Comparison of ENCODE assay signal across 8 mouse cellular contexts in the genomic region with DNA sequence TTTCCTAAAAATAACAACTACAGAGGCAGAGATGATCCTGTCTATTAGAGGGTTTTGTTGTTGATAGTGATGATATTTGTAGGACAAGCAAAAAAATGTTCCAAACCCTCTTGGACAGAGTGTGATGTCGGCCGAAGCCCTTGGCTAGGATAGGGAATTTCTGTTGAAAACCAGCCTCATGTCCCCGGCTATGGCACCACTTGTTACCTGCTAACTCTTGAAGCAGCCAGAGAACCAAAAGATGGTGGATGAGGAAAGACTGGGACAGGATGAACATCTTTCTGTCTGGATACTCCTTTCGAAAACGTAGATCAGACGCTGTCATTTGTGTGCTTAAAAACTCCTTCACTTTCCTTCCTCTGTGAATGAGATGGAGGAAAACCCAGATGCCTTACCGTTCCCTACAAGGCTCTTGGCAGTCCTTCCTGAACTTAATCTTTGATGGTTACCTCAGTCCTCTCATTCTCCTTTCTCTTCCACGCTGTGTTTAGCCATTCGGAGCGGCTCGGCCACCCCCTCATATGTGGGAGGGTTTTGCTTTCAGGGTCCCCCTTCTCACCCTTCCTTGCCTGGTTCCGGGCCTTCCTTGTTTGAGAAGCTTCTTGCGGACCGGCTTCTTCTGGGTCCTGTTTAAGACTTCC. TPM values are rescaled to one million over a fixed set of nuclear protein-coding genes. Genes with fewer than 3 reads are reported as not detected.
A peak's percentile ranks its signal among the peaks of the same experiment; 100 is the strongest.
DNase-seq lines count a peak whose midpoint lies in the region; ATAC-seq and TF ChIP-seq lines count a peak whose summit lies in the region.

No protein-coding gene starts in this region.

- peak overlapping the region; percentile 82 for H3K4me2 ChIP-seq in lung, embryonic 15.5 days
- peak overlapping the region; percentile 90 for H3K4me2 ChIP-seq in intestine, postnatal 0 days (replicated peaks; ENCODE audit: low read depth)
- H3K4me2 ChIP-seq in neural tube, embryonic 15.5 days, result peak overlapping the region; percentile 83

- WGBS in lung, embryonic 15.5 days, result 63% methylated on average over 14 of the region's 14 CpGs
- 70% methylated on average over 14 of the region's 14 CpGs for WGBS in intestine, postnatal 0 days
- WGBS in neural tube, embryonic 15.5 days, result 71% methylated on average over 14 of the region's 14 CpGs

- H3K27me3 ChIP-seq in lung, embryonic 15.5 days, result peaks cover 17% of the 10 kb centered on the region; the same call in 1 of the 2 replicates
- no peaks in the 10 kb centered on the region for H3K27me3 ChIP-seq in intestine, postnatal 0 days (replicated peaks; ENCODE audit: control insufficient read depth, insufficient read depth, low read length)
- H3K27me3 ChIP-seq in neural tube, embryonic 15.5 days (replicated peaks), result no peaks in the 10 kb centered on the region

- no peaks in the 10 kb centered on the region for H3K36me3 ChIP-seq in lung, embryonic 15.5 days
- H3K36me3 ChIP-seq in intestine, postnatal 0 days (ENCODE audit: control insufficient read depth, insufficient read depth), result no peaks in the 10 kb centered on the region
- H3K36me3 ChIP-seq in neural tube, embryonic 15.5 days, result no peaks in the 10 kb centered on the region

- no peak for DNase-seq in lung, postnatal 10 days
- DNase-seq in embryo, embryonic 9.5 days (ENCODE audit: extremely low spot score), result no peak
- no peak for DNase-seq in layer of hippocampus, postnatal 14 days (ENCODE audit: low spot score in 2 of 2)

- no peaks in the 10 kb centered on the region for H3K9me3 ChIP-seq in lung, embryonic 15.5 days
- no peaks in the 10 kb centered on the region for H3K9me3 ChIP-seq in intestine, postnatal 0 days (ENCODE audit: control insufficient read depth)
- H3K9me3 ChIP-seq in neural tube, embryonic 15.5 days (replicated peaks), result no peaks in the 10 kb centered on the region

- TF ChIP-seq CTCF in embryonic fibroblast, embryonic 13.5 days (IDR thresholded peaks at IDR 0.05; ENCODE audit: borderline replicate concordance, insufficient read depth, low read length), result no peak
- no peak for TF ChIP-seq CTCF in intestine, postnatal 0 days (IDR thresholded peaks at IDR 0.05; ENCODE audit: low read depth)

- peak overlapping the region; percentile 83 for H3K9ac ChIP-seq in lung, embryonic 15.5 days
- H3K9ac ChIP-seq in intestine, postnatal 0 days (ENCODE audit: low read depth, low read length), result 0 out of 2 replicates have a peak overlapping the region, but pooled peaks have one; percentile 22
- peak overlapping the region; percentile 94 for H3K9ac ChIP-seq in neural tube, embryonic 15.5 days (replicated peaks)

- H3K4me1 ChIP-seq in lung, embryonic 15.5 days, result peaks cover 31% of the 10 kb centered on the region
- peaks cover 12% of the 10 kb centered on the region for H3K4me1 ChIP-seq in embryonic fibroblast, embryonic 13.5 days (ENCODE audit: control insufficient read depth, insufficient read depth, low read length)
- peaks cover 2% of the 10 kb centered on the region for H3K4me1 ChIP-seq in intestine, postnatal 0 days (replicated peaks; ENCODE audit: control insufficient read depth, insufficient read depth, low read length)
- peaks cover 41% of the 10 kb centered on the region for H3K4me1 ChIP-seq in neural tube, embryonic 15.5 days

- TF ChIP-seq POLR2A in embryonic fibroblast, embryonic 13.5 days (IDR thresholded peaks at IDR 0.05; ENCODE audit: low read depth, low read length), result no peak

- no peak overlapping the region for H3K27ac ChIP-seq in lung, embryonic 15.5 days
- no peak overlapping the region for H3K27ac ChIP-seq in embryonic fibroblast, embryonic 13.5 days (ENCODE audit: insufficient read depth, low read length)
- no peak overlapping the region for H3K27ac ChIP-seq in intestine, postnatal 0 days (ENCODE audit: low read depth, low read length)
- no peak overlapping the region for H3K27ac ChIP-seq in neural tube, embryonic 15.5 days (replicated peaks)

- peak overlapping the region; percentile 94 for H3K4me3 ChIP-seq in lung, embryonic 15.5 days
- H3K4me3 ChIP-seq in embryonic fibroblast, embryonic 13.5 days (ENCODE audit: insufficient read depth, low read length), result peak overlapping the region; percentile 73
- H3K4me3 ChIP-seq in intestine, postnatal 0 days (ENCODE audit: low read depth, low read length), result peak overlapping the region; percentile 80
- peak overlapping the region; percentile 91 for H3K4me3 ChIP-seq in neural tube, embryonic 15.5 days (replicated peaks)

- ATAC-seq in lung, embryonic 15.5 days (ENCODE audit: borderline replicate concordance, extremely low read depth, low FRiP score, low TSS enrichment), result no peak
- ATAC-seq in intestine, postnatal 0 days, result no peak
- ATAC-seq in neural tube, embryonic 15.5 days (ENCODE audit: low FRiP score), result no peak
- no peak for ATAC-seq in cerebellum, adult (ENCODE audit: insufficient number of reproducible peaks, low FRiP score, low TSS enrichment)

RNA-seq across cellular contexts. Expression of gene Ptpra, which starts 1.1 kb away (rescaled TPM):
- polyA plus RNA-seq in lung, embryonic 15.5 days (2015; fragmentation: Nextera tagmentation; extraction: Ambion mirVana), result 72.9 and 80.7 TPM in 2 replicates
- 116 and 121 TPM in 2 replicates for polyA plus RNA-seq in embryonic fibroblast, embryonic 13.5 days (2011; ENCODE audit: insufficient read length, low read depth, missing spikeins)
- polyA plus RNA-seq in intestine, postnatal 0 days (2015; fragmentation: Nextera tagmentation; extraction: Ambion mirVana), result 27.4 and 28.2 TPM in 2 replicates
- polyA plus RNA-seq in neural tube, embryonic 15.5 days (2015; fragmentation: Nextera tagmentation; extraction: Ambion mirVana), result 123 and 129 TPM in 2 replicates
- 100 to 1,000 TPM; 307 to 312 TPM for total RNA-seq in layer of hippocampus, postnatal 14 days (2021)

RNA-seq across cellular contexts. Expression of gene Pced1a, which starts 26.7 kb away (rescaled TPM):
- polyA plus RNA-seq in lung, embryonic 15.5 days (2015; fragmentation: Nextera tagmentation; extraction: Ambion mirVana), result 14.7 and 15.9 TPM in 2 replicates
- 15.8 and 18.7 TPM in 2 replicates for polyA plus RNA-seq in embryonic fibroblast, embryonic 13.5 days (2011; ENCODE audit: insufficient read length, low read depth, missing spikeins)
- polyA plus RNA-seq in intestine, postnatal 0 days (2015; fragmentation: Nextera tagmentation; extraction: Ambion mirVana), result 5.3 and 6.1 TPM in 2 replicates
- 14.3 and 16.0 TPM in 2 replicates for polyA plus RNA-seq in neural tube, embryonic 15.5 days (2015; fragmentation: Nextera tagmentation; extraction: Ambion mirVana)
- total RNA-seq in layer of hippocampus, postnatal 14 days (2021), result 10 to 100 TPM; 21.8 to 22.0 TPM

RNA-seq across cellular contexts. Expression of gene Vps16, which starts 27.1 kb away (rescaled TPM):
- polyA plus RNA-seq in lung, embryonic 15.5 days (2015; fragmentation: Nextera tagmentation; extraction: Ambion mirVana), result 80.5 and 88.4 TPM in 2 replicates
- 84.9 and 90.1 TPM in 2 replicates for polyA plus RNA-seq in embryonic fibroblast, embryonic 13.5 days (2011; ENCODE audit: insufficient read length, low read depth, missing spikeins)
- 35.2 and 39.6 TPM in 2 replicates for polyA plus RNA-seq in intestine, postnatal 0 days (2015; fragmentation: Nextera tagmentation; extraction: Ambion mirVana)
- 102 TPM in 2 replicates for polyA plus RNA-seq in neural tube, embryonic 15.5 days (2015; fragmentation: Nextera tagmentation; extraction: Ambion mirVana)
- 10 to 100 TPM; 85.3 to 87.5 TPM for total RNA-seq in layer of hippocampus, postnatal 14 days (2021)

RNA-seq across cellular contexts. Expression of gene Tmem239, which starts 44.9 kb away (rescaled TPM):
- not detected in 2 replicates for polyA plus RNA-seq in lung, embryonic 15.5 days (2015; fragmentation: Nextera tagmentation; extraction: Ambion mirVana)
- polyA plus RNA-seq in embryonic fibroblast, embryonic 13.5 days (2011; ENCODE audit: insufficient read length, low read depth, missing spikeins), result not detected in 2 replicates
- polyA plus RNA-seq in intestine, postnatal 0 days (2015; fragmentation: Nextera tagmentation; extraction: Ambion mirVana), result not detected in 2 replicates
- polyA plus RNA-seq in neural tube, embryonic 15.5 days (2015; fragmentation: Nextera tagmentation; extraction: Ambion mirVana), result not detected in 2 replicates
- total RNA-seq in layer of hippocampus, postnatal 14 days (2021), result not detected

RNA-seq across cellular contexts. Expression of gene 1700020A23Rik, which starts 46.1 kb away (rescaled TPM):
- not detected in 2 replicates for polyA plus RNA-seq in lung, embryonic 15.5 days (2015; fragmentation: Nextera tagmentation; extraction: Ambion mirVana)
- polyA plus RNA-seq in embryonic fibroblast, embryonic 13.5 days (2011; ENCODE audit: insufficient read length, low read depth, missing spikeins), result not detected in 2 replicates
- polyA plus RNA-seq in intestine, postnatal 0 days (2015; fragmentation: Nextera tagmentation; extraction: Ambion mirVana), result not detected in 2 replicates
- polyA plus RNA-seq in neural tube, embryonic 15.5 days (2015; fragmentation: Nextera tagmentation; extraction: Ambion mirVana), result 0.36 and 0.56 TPM in 2 replicates
- not detected for total RNA-seq in layer of hippocampus, postnatal 14 days (2021)

Comparison
In these comparisons a context has a peak if more than half of its experiments do, and no peak if none do; other contexts are left out.
1. H3K9ac ChIP-seq: peak in every context shown above with its lines; median percentile 94 in neural tube, embryonic 15.5 days; 83 in lung, embryonic 15.5 days; 22 in intestine, postnatal 0 days.